Mouse (Mus musculus) lung, postnatal 0 days (tissue): Measurements from ENCODE around the gene Cc2d2b.

ENCODE experiments used
- CTCF ChIP-seq: IDR thresholded peaks from 2 replicates; pipeline ENCODE4 v1.5.1; 2016; ENCODE audit warnings: antibody characterized with exemption, mild to moderate bottlenecking
- EP300 ChIP-seq: IDR thresholded peaks from 2 replicates; pipeline ENCODE4 v1.6.1; 2016; ENCODE audit warnings: antibody characterized with exemption, mild to moderate bottlenecking, control low read depth

DNA sequence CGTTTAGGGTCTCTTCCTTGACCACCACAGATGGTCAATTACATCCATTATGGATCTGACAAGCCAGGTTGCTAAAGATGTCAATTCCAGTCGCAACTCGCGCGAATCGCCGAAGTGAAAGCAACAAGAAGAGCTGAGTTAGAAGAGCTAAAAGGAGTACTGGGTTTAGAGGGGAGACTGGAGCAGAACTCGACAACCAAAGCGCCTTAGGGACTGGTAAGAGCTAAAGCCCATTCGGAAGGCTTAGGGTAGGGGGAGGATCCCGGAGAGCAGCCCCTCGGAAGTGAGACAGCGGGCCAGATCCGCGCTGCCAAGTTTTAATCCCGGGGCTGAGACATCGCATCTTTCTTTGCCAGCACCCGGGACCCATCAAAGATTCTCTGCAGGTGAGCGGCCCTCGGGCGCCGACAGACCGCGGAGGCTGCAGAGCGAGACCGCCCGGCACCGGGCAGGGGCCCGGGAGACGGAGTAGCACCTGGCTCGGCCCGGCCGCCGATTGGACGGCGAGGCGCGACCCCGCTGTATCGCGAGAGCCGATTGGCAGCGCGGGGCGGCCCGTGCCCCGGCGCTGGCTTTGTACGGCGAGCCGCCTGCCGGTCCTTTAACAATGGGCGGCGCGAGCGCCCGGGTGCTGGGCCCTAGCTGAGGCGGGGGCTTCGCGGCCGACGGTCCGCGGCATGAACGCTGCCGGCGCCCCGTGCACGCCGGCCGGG is 82.3 kb downstream of the Cc2d2b start, which contains the start of gene Ccnj:
- TF ChIP-seq CTCF (no peak), EP300 (no peak)
